9 mouse cellular contexts compared by ENCODE assay signal in the genomic region with DNA sequence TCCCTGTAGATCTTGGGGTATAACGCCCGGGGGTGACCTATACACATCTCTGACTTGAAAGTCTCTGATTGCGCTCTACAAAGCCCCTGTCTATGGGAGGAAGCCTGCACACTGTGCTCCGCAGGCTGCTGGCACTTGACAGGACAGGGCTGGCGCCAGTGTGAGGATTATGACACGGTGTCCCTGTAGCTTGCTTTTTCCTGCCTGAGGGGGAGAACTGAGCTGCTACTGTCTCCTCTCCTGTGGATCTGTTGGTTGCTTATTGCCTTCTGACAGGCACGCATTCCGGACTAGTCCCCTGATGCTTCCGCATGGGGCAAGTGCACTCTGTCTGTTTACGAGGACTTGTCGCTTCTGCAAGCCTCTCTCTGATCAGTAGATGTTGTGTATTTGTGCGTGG. TPM values are rescaled to one million over a fixed set of nuclear protein-coding genes. Genes with fewer than 3 reads are reported as not detected.
DNase-seq lines count a peak whose midpoint lies in the region; ATAC-seq and TF ChIP-seq lines count a peak whose summit lies in the region.
"Had no signal": no experiment of that assay in that cellular context is flagged by ENCODE, and none has a peak within 500 bp of the region (broad histone marks: within the 10 kb centered on the region; RNA-seq: fewer than 3 reads in every experiment).

No protein-coding gene starts in this region.

- no peak overlapping the region for H3K4me3 ChIP-seq in embryonic facial prominence, embryonic 14.5 days (ENCODE audit: low read depth, low read length)
- no peak overlapping the region for H3K4me3 ChIP-seq in limb, embryonic 13.5 days
- no peak overlapping the region for H3K4me3 ChIP-seq in lung, postnatal 0 days (ENCODE audit: low read depth, low read length)
- H3K4me3 ChIP-seq: heart, embryonic 15.5 days had no signal

- 22% methylated on average over 12 of the region's 12 CpGs for WGBS in embryonic facial prominence, embryonic 14.5 days
- WGBS in limb, embryonic 13.5 days, result 35% methylated on average over 12 of the region's 12 CpGs
- WGBS in lung, postnatal 0 days, result 51% methylated on average over 12 of the region's 12 CpGs

- DNase-seq in Muller cell, postnatal 12 days (ENCODE audit: inconsistent ontology term), result peak; percentile 38
- DNase-seq in adrenal gland, postnatal 25 days, result peak; percentile 9
- peak; percentile 19 for DNase-seq in embryonic facial prominence, embryonic 14.5 days (ENCODE audit: low spot score)
- no peak for DNase-seq in ovary, postnatal 36 days (ENCODE audit: low spot score)
- no peak for DNase-seq in lung, postnatal 0 days (ENCODE audit: low spot score)
- DNase-seq in gastrocnemius, adult 8-10 months (ENCODE audit: low spot score in 2 of 2), result no peak
- DNase-seq: liver, postnatal 0 days had no signal

- TF ChIP-seq EP300 in lung, postnatal 0 days (IDR thresholded peaks at IDR 0.05), result no peak

- H3K4me2 ChIP-seq in embryonic facial prominence, embryonic 14.5 days (ENCODE audit: low read depth, low read length), result 0 out of 2 replicates have a peak overlapping the region, but pooled peaks have one; percentile 1
- H3K4me2 ChIP-seq in limb, embryonic 13.5 days (replicated peaks), result 0 out of 2 replicates have a peak overlapping the region, but pooled peaks have one; percentile 27
- H3K4me2 ChIP-seq in lung, postnatal 0 days (replicated peaks; ENCODE audit: low read depth, low read length), result no peak overlapping the region
- H3K4me2 ChIP-seq: heart, embryonic 15.5 days had no signal

- ATAC-seq in embryonic facial prominence, embryonic 14.5 days (ENCODE audit: low read depth), result peak; percentile 30; the same call in 1 of the 2 replicates
- ATAC-seq in limb, embryonic 13.5 days (ENCODE audit: low FRiP score, low read depth), result no peak
- no peak for ATAC-seq in lung, postnatal 0 days
- ATAC-seq: liver, postnatal 0 days had no signal

- no peak overlapping the region for H3K27ac ChIP-seq in embryonic facial prominence, embryonic 14.5 days (replicated peaks; ENCODE audit: low read depth, low read length)
- no peak overlapping the region for H3K27ac ChIP-seq in limb, embryonic 13.5 days
- no peak overlapping the region for H3K27ac ChIP-seq in lung, postnatal 0 days (ENCODE audit: low read length)
- H3K27ac ChIP-seq: heart, embryonic 15.5 days had no signal

- H3K9me3 ChIP-seq in embryonic facial prominence, embryonic 14.5 days (ENCODE audit: control insufficient read depth, low read length), result no peaks in the 10 kb centered on the region
- no peaks in the 10 kb centered on the region for H3K9me3 ChIP-seq in limb, embryonic 13.5 days
- H3K9me3 ChIP-seq in lung, postnatal 0 days (ENCODE audit: low read length), result no peaks in the 10 kb centered on the region
- H3K9me3 ChIP-seq: heart, embryonic 15.5 days had no signal

- no peak for TF ChIP-seq CTCF in lung, postnatal 0 days (IDR thresholded peaks at IDR 0.05)

- no peaks in the 10 kb centered on the region for H3K27me3 ChIP-seq in embryonic facial prominence, embryonic 14.5 days (replicated peaks; ENCODE audit: control insufficient read depth, insufficient read depth, low read length)
- H3K27me3 ChIP-seq in limb, embryonic 13.5 days, result no peaks in the 10 kb centered on the region
- H3K27me3 ChIP-seq in lung, postnatal 0 days (replicated peaks; ENCODE audit: insufficient read depth, low read length), result no peaks in the 10 kb centered on the region
- H3K27me3 ChIP-seq: heart, embryonic 15.5 days had no signal

- no peaks in the 10 kb centered on the region for H3K36me3 ChIP-seq in embryonic facial prominence, embryonic 14.5 days (ENCODE audit: control insufficient read depth, insufficient read depth, low read length)
- H3K36me3 ChIP-seq in limb, embryonic 13.5 days, result no peaks in the 10 kb centered on the region
- no peaks in the 10 kb centered on the region for H3K36me3 ChIP-seq in lung, postnatal 0 days (ENCODE audit: insufficient read depth, low read length)
- H3K36me3 ChIP-seq: heart, embryonic 15.5 days had no signal

- no peak overlapping the region for H3K9ac ChIP-seq in embryonic facial prominence, embryonic 14.5 days (ENCODE audit: low read depth, low read length)
- H3K9ac ChIP-seq in limb, embryonic 13.5 days, result no peak overlapping the region
- H3K9ac ChIP-seq in lung, postnatal 0 days (replicated peaks; ENCODE audit: low read depth), result no peak overlapping the region
- H3K9ac ChIP-seq: heart, embryonic 15.5 days; liver, postnatal 0 days had no signal

- no peaks in the 10 kb centered on the region for H3K4me1 ChIP-seq in embryonic facial prominence, embryonic 14.5 days (ENCODE audit: control insufficient read depth, insufficient read depth, low read length)
- H3K4me1 ChIP-seq in limb, embryonic 13.5 days, result no peaks in the 10 kb centered on the region; the same call in 1 of the 2 replicates
- H3K4me1 ChIP-seq in lung, postnatal 0 days (ENCODE audit: insufficient read depth, low read depth, low read length), result no peaks in the 10 kb centered on the region
- H3K4me1 ChIP-seq: heart, embryonic 15.5 days had no signal

RNA-seq across cellular contexts. Expression of a gene that starts 49.5 kb away (rescaled TPM):
- 63.4 and 113 TPM in 2 replicates for total RNA-seq in adrenal gland, postnatal 25 days (2021)
- polyA plus RNA-seq in embryonic facial prominence, embryonic 14.5 days (2014; fragmentation: Nextera tagmentation; extraction: Ambion mirVana), result 18.2 and 22.3 TPM in 2 replicates
- polyA plus RNA-seq in limb, embryonic 13.5 days (2015; fragmentation: Nextera tagmentation; extraction: Ambion mirVana), result 16.9 and 22.0 TPM in 2 replicates
- 42.0 and 52.6 TPM in 2 replicates for polyA plus RNA-seq in lung, postnatal 0 days (2015; fragmentation: Nextera tagmentation; extraction: Ambion mirVana)
- total RNA-seq in gastrocnemius, adult 8-10 months (2022), result 10 to 100 TPM; 16.4 to 20.4 (median 18.6) TPM

Comparison
In these comparisons a context has a peak if more than half of its experiments do, and no peak if none do; other contexts are left out.
1. DNase-seq: peak in Muller cell, postnatal 12 days (single experiment), adrenal gland, postnatal 25 days (single experiment) and embryonic facial prominence, embryonic 14.5 days (single experiment); none in ovary, postnatal 36 days (single experiment), lung, postnatal 0 days (single experiment) and gastrocnemius, adult 8-10 months (0 of 2).